ENCODE assay signal across 8 mouse cellular contexts in genomic region chr4:35225141-35225733, GRCm38 (mm10). TPM values are rescaled to one million over a fixed set of nuclear protein-coding genes. Genes with fewer than 3 reads are reported as not detected.
DNase-seq lines count a peak whose midpoint lies in the region; ATAC-seq and TF ChIP-seq lines count a peak whose summit lies in the region.

No protein-coding gene starts in this region.

- TF ChIP-seq CTCF in left cerebral cortex, adult 2 months (IDR thresholded peaks at IDR 0.05) = no peak

- H3K27me3 ChIP-seq in forebrain, embryonic 16.5 days (replicated peaks; ENCODE audit: control insufficient read depth, insufficient read depth, low read length) = 0 out of 2 replicates have a peak, but pooled peaks cover 3% of the 10 kb centered on the region
- H3K27me3 ChIP-seq in kidney, embryonic 15.5 days = 0 out of 2 replicates have a peak, but pooled peaks cover 2% of the 10 kb centered on the region
- H3K27me3 ChIP-seq in stomach, embryonic 15.5 days (replicated peaks) = no peaks in the 10 kb centered on the region

- no peaks in the 10 kb centered on the region for H3K9me3 ChIP-seq in forebrain, embryonic 16.5 days (ENCODE audit: control insufficient read depth, low read length)
- H3K9me3 ChIP-seq in kidney, embryonic 15.5 days (replicated peaks) = no peaks in the 10 kb centered on the region
- H3K9me3 ChIP-seq in stomach, embryonic 15.5 days = no peaks in the 10 kb centered on the region

- peak; percentile 60 for ATAC-seq in forebrain, embryonic 16.5 days
- peak; percentile 73 for ATAC-seq in kidney, embryonic 15.5 days (replicated peaks; ENCODE audit: low FRiP score)
- ATAC-seq in stomach, embryonic 15.5 days (ENCODE audit: insufficient read depth, low FRiP score, low read depth) = peak; percentile 33

- under 1% methylated on average over 40 of the region's 40 CpGs for WGBS in forebrain, embryonic 16.5 days
- WGBS in kidney, embryonic 15.5 days = under 1% methylated on average over 40 of the region's 40 CpGs
- WGBS in macrophage (ENCODE audit: missing documents) = 2% methylated on average over 40 of the region's 40 CpGs
- under 1% methylated on average over 35 of the region's 40 CpGs for WGBS in stomach, embryonic 15.5 days

- peaks cover 3% of the 10 kb centered on the region; the same call in 1 of the 2 replicates for H3K4me1 ChIP-seq in forebrain, embryonic 16.5 days (replicated peaks; ENCODE audit: control insufficient read depth, insufficient read depth, low read length)
- H3K4me1 ChIP-seq in kidney, embryonic 15.5 days = no peaks in the 10 kb centered on the region
- H3K4me1 ChIP-seq in stomach, embryonic 15.5 days = no peaks in the 10 kb centered on the region

- H3K4me2 ChIP-seq in forebrain, embryonic 16.5 days (ENCODE audit: low read length) = peak overlapping the region; percentile 78
- H3K4me2 ChIP-seq in kidney, embryonic 15.5 days = peak overlapping the region; percentile 76
- H3K4me2 ChIP-seq in stomach, embryonic 15.5 days = peak overlapping the region; percentile 77

- DNase-seq in left cerebral cortex, adult 2 months (ENCODE audit: extremely low spot score in 1 of 2, low spot score in 2 of 2) = no peak
- no peak for DNase-seq in left cerebral cortex, postnatal 10 days (ENCODE audit: extremely low spot score in 1 of 2, low spot score in 2 of 2)
- DNase-seq in NIH3T3 (ENCODE audit: low read depth) = peak; percentile 27
- DNase-seq in urinary bladder, postnatal 25 days (ENCODE audit: low spot score) = no peak

- H3K36me3 ChIP-seq in forebrain, embryonic 16.5 days (ENCODE audit: control insufficient read depth, insufficient read depth) = no peaks in the 10 kb centered on the region
- H3K36me3 ChIP-seq in kidney, embryonic 15.5 days = no peaks in the 10 kb centered on the region
- H3K36me3 ChIP-seq in macrophage (ENCODE audit: inconsistent target) = no peaks in the 10 kb centered on the region
- H3K36me3 ChIP-seq in stomach, embryonic 15.5 days = no peaks in the 10 kb centered on the region

- H3K79me2 ChIP-seq in macrophage (ENCODE audit: inconsistent target) = peaks cover 49% of the 10 kb centered on the region

- peak overlapping the region; percentile 94 for H3K4me3 ChIP-seq in left cerebral cortex, adult 2 months
- H3K4me3 ChIP-seq in forebrain, embryonic 16.5 days (replicated peaks; ENCODE audit: low read length) = peak overlapping the region; percentile 92
- peak overlapping the region; percentile 76 for H3K4me3 ChIP-seq in kidney, embryonic 15.5 days (replicated peaks)
- H3K4me3 ChIP-seq in macrophage (ENCODE audit: inconsistent target) = peak overlapping the region; percentile 74
- H3K4me3 ChIP-seq in stomach, embryonic 15.5 days (replicated peaks) = peak overlapping the region; percentile 93

- H3K9ac ChIP-seq in forebrain, embryonic 16.5 days (replicated peaks; ENCODE audit: low read depth, low read length) = peak overlapping the region; percentile 85
- H3K9ac ChIP-seq in kidney, embryonic 15.5 days = peak overlapping the region; percentile 75
- peak overlapping the region; percentile 78 for H3K9ac ChIP-seq in stomach, embryonic 15.5 days

- peak overlapping the region; percentile 90 for H3K27ac ChIP-seq in left cerebral cortex, adult 2 months
- H3K27ac ChIP-seq in forebrain, embryonic 16.5 days (ENCODE audit: low read length) = peak overlapping the region; percentile 96
- peak overlapping the region; percentile 76; the same call in 1 of the 2 replicates for H3K27ac ChIP-seq in kidney, embryonic 15.5 days
- peak overlapping the region; percentile 77 for H3K27ac ChIP-seq in macrophage
- H3K27ac ChIP-seq in stomach, embryonic 15.5 days = peak overlapping the region; percentile 36; the same call in 1 of the 2 replicates

- intact Hi-C loops in left cerebral cortex, adult 2 months (cut with DNase I) = loop anchor here (10.0 kb wide), 1 partner anchor 450 kb away; the partner anchor contains the start of gene Smim8
- intact Hi-C loops in left cerebral cortex, postnatal 10 days (cut with DNase I) = no loop called here

RNA-seq across cellular contexts. Expression of gene C9orf72, which starts 0.7 kb away (rescaled TPM):
- 10 to 100 TPM; 23.3 to 26.8 TPM for total RNA-seq in left cerebral cortex, adult 2 months (2021)
- 10 to 100 TPM; 33.6 to 33.7 TPM for total RNA-seq in left cerebral cortex, postnatal 10 days (2021)
- polyA plus RNA-seq in forebrain, embryonic 16.5 days (2015; fragmentation: Nextera tagmentation; extraction: Ambion mirVana) = 49.1 and 50.2 TPM in 2 replicates
- polyA plus RNA-seq in kidney, embryonic 15.5 days (2015; fragmentation: Nextera tagmentation; extraction: Ambion mirVana) = 9.8 and 11.6 TPM in 2 replicates
- total RNA-seq in macrophage (2018; cell fraction: chromatin; rRNA removed) = 100 to 1,000 TPM; 133 to 546 (median 229) TPM
- 100 to 1,000 TPM in 5 of 26 experiments, 10 to 100 TPM in 21; 40.7 to 118 (median 60.3) TPM for total RNA-seq in macrophage (2018; cell fraction: cytosol; rRNA removed)
- total RNA-seq in macrophage (2018; cell fraction: nucleus; rRNA removed) = 100 to 1,000 TPM; 105 to 373 (median 176) TPM
- polyA plus RNA-seq in macrophage (2018) = 28.5 to 37.9 TPM (median 34.2 TPM) in 3 replicates
- polyA plus RNA-seq in stomach, embryonic 15.5 days (2015; fragmentation: Nextera tagmentation; extraction: Ambion mirVana) = 11.7 and 12.0 TPM in 2 replicates

Comparison
In these comparisons a context has a peak if more than half of its experiments do, and no peak if none do; other contexts are left out.
1. H3K27ac ChIP-seq: peak in every context shown above with its lines; median percentile 96 in forebrain, embryonic 16.5 days; 90 in left cerebral cortex, adult 2 months; 77 in macrophage; 76 in kidney, embryonic 15.5 days; 36 in stomach, embryonic 15.5 days.